Mouse (Mus musculus): ENCODE data around the gene Slc22a13. TPM values are rescaled to one million over a fixed set of nuclear protein-coding genes. Genes with fewer than 3 reads are reported as not detected.

Slc22a13 gene
- polyA plus RNA-seq, 1 experiment from 2014 or later = 0.11 TPM

GRCm38 (mm10) chr9:119151751-119152150 is 57.1 kb downstream of the Slc22a13 start:
- 64% methylated on average over 2 of the region's 2 CpGs for WGBS
- H3K4me2 ChIP-seq (replicated peaks) = no peak overlapping the region
- no peaks in the 10 kb centered on the region for H3K9me3 ChIP-seq
- no peak overlapping the region for H3K27ac ChIP-seq (replicated peaks)
- peaks cover 10% of the 10 kb centered on the region; the same call in 1 of the 2 replicates for H3K27me3 ChIP-seq
- H3K36me3 ChIP-seq = no peaks in the 10 kb centered on the region
- H3K4me3 ChIP-seq = no peak overlapping the region
- H3K9ac ChIP-seq (replicated peaks) = no peak overlapping the region
- no peak for ATAC-seq (replicated peaks)
- 0 out of 2 replicates have a peak, but pooled peaks cover 4% of the 10 kb centered on the region for H3K4me1 ChIP-seq

GRCm38 (mm10) chr9:119149601-119150000 is 59.3 kb downstream of the Slc22a13 start:
- Histone ChIP-seq H3K27me3 (no peaks in the 10 kb centered on the region), H3K27ac (replicated peaks) (no peak overlapping the region), H3K9me3 (no peaks in the 10 kb centered on the region), H3K36me3 (no peaks in the 10 kb centered on the region), H3K4me3 (no peak overlapping the region), H3K4me1 (no peaks in the 10 kb centered on the region), H3K4me2 (replicated peaks) (no peak overlapping the region), H3K9ac (replicated peaks) (no peak overlapping the region)
- WGBS = 29% methylated on average over 5 of the region's 5 CpGs
- ATAC-seq (replicated peaks) = no peak

- Histone ChIP-seq H3K36me3 (no peaks in the 10 kb centered on the region), H3K4me2 (replicated peaks) (no peak overlapping the region), H3K9me3 (no peaks in the 10 kb centered on the region), H3K4me3 (no peak overlapping the region), H3K27ac (replicated peaks) (no peak overlapping the region), H3K9ac (replicated peaks) (no peak overlapping the region), H3K27me3 (no peaks in the 10 kb centered on the region), H3K4me1 (no peaks in the 10 kb centered on the region)
- 78% methylated on average over 13 of the region's 13 CpGs for WGBS
- ATAC-seq (replicated peaks) = no peak
Measured at GRCm38 (mm10) chr9:119146098-119146770, 62.7 kb downstream of the Slc22a13 start.

GRCm38 (mm10) chr9:119145638-119146037 is 63.3 kb downstream of the Slc22a13 start:
- no peak overlapping the region for H3K4me3 ChIP-seq
- H3K27me3 ChIP-seq = no peaks in the 10 kb centered on the region
- no peaks in the 10 kb centered on the region for H3K36me3 ChIP-seq
- H3K4me1 ChIP-seq = no peaks in the 10 kb centered on the region
- 66% methylated on average over 6 of the region's 6 CpGs for WGBS
- H3K9ac ChIP-seq (replicated peaks) = no peak overlapping the region
- H3K9me3 ChIP-seq = no peaks in the 10 kb centered on the region
- no peak overlapping the region for H3K4me2 ChIP-seq (replicated peaks)
- ATAC-seq (replicated peaks) = no peak
- no peak overlapping the region for H3K27ac ChIP-seq (replicated peaks)

- 50% methylated on average over 10 of the region's 10 CpGs for WGBS
- ATAC-seq (replicated peaks) = no peak
Measured at GRCm38 (mm10) chr9:119145137-119145536, 63.8 kb downstream of the Slc22a13 start.

GRCm38 (mm10) chr9:119144696-119145095 is 64.2 kb downstream of the Slc22a13 start:
- Histone ChIP-seq H3K4me2 (replicated peaks) (no peak overlapping the region), H3K4me3 (no peak overlapping the region), H3K27me3 (no peaks in the 10 kb centered on the region), H3K36me3 (no peaks in the 10 kb centered on the region), H3K9ac (replicated peaks) (no peak overlapping the region), H3K27ac (replicated peaks) (no peak overlapping the region), H3K9me3 (no peaks in the 10 kb centered on the region), H3K4me1 (no peaks in the 10 kb centered on the region)
- 66% methylated on average over 8 of the region's 8 CpGs for WGBS
- ATAC-seq (replicated peaks) = no peak

More at GRCm38 (mm10) chr9:119145137-119145536, 63.8 kb downstream of the Slc22a13 start:
- Histone ChIP-seq H3K9me3 (no peaks in the 10 kb centered on the region), H3K4me2 (replicated peaks) (no peak overlapping the region), H3K27me3 (no peaks in the 10 kb centered on the region), H3K27ac (replicated peaks) (no peak overlapping the region), H3K9ac (replicated peaks) (no peak overlapping the region), H3K4me1 (no peaks in the 10 kb centered on the region), H3K36me3 (no peaks in the 10 kb centered on the region), H3K4me3 (no peak overlapping the region)

GRCm38 (mm10) chr9:119143372-119143771 is 65.5 kb downstream of the Slc22a13 start:
- Histone ChIP-seq H3K36me3 (no peaks in the 10 kb centered on the region), H3K9me3 (no peaks in the 10 kb centered on the region), H3K4me1 (no peaks in the 10 kb centered on the region), H3K27me3 (no peaks in the 10 kb centered on the region), H3K9ac (replicated peaks) (no peak overlapping the region), H3K4me2 (replicated peaks) (no peak overlapping the region), H3K4me3 (no peak overlapping the region), H3K27ac (replicated peaks) (no peak overlapping the region)
- 75% methylated on average over 9 of the region's 9 CpGs for WGBS
- ATAC-seq (replicated peaks) = no peak

Other genes with a start within 250 kb of the Slc22a13 start
- gene Vill, start 156.3 kb downstream of the Slc22a13 start, polyA plus RNA-seq (2015; fragmentation: Nextera tagmentation; extraction: Ambion mirVana) = 2.1 and 2.7 TPM in 2 replicates
- gene Plcd1, start 115.6 kb downstream of the Slc22a13 start, polyA plus RNA-seq (2015; fragmentation: Nextera tagmentation; extraction: Ambion mirVana) = 11.7 and 14.6 TPM in 2 replicates
- 0.36 and 1.00 TPM in 2 replicates for gene Dlec1, start 106.6 kb downstream of the Slc22a13 start, polyA plus RNA-seq (2015; fragmentation: Nextera tagmentation; extraction: Ambion mirVana)
- gene Acaa1b, start 52.0 kb downstream of the Slc22a13 start, polyA plus RNA-seq (2015; fragmentation: Nextera tagmentation; extraction: Ambion mirVana) = 1.4 and 1.8 TPM in 2 replicates
- gene Gm47289, start 49.9 kb downstream of the Slc22a13 start, polyA plus RNA-seq (2015; fragmentation: Nextera tagmentation; extraction: Ambion mirVana) = not detected in 2 replicates
- gene Oxsr1, start 113.3 kb upstream of the Slc22a13 start, polyA plus RNA-seq (2015; fragmentation: Nextera tagmentation; extraction: Ambion mirVana) = 13.8 and 14.1 TPM in 2 replicates
- gene Acaa1a, start 130.6 kb upstream of the Slc22a13 start, polyA plus RNA-seq (2015; fragmentation: Nextera tagmentation; extraction: Ambion mirVana) = 105 and 111 TPM in 2 replicates
- gene Myd88, start 132.3 kb upstream of the Slc22a13 start, polyA plus RNA-seq (2015; fragmentation: Nextera tagmentation; extraction: Ambion mirVana) = 4.7 and 4.8 TPM in 2 replicates
- gene Xylb, start 148.3 kb upstream of the Slc22a13 start, polyA plus RNA-seq (2015; fragmentation: Nextera tagmentation; extraction: Ambion mirVana) = 3.3 and 3.4 TPM in 2 replicates
- gene Slc22a14, start 156.5 kb upstream of the Slc22a13 start, polyA plus RNA-seq (2015; fragmentation: Nextera tagmentation; extraction: Ambion mirVana) = 0.08 TPM in 1 of 2 replicates, not detected in the other
- 53.8 and 55.0 TPM in 2 replicates for gene Acvr2b, start 193.0 kb upstream of the Slc22a13 start, polyA plus RNA-seq (2015; fragmentation: Nextera tagmentation; extraction: Ambion mirVana)
- 56.7 and 59.7 TPM in 2 replicates for gene Exog, start 235.8 kb upstream of the Slc22a13 start, polyA plus RNA-seq (2015; fragmentation: Nextera tagmentation; extraction: Ambion mirVana)